Mouse (Mus musculus) thymus, postnatal 10 days (tissue): ENCODE measurements around the gene Hectd1.
A peak's percentile ranks its signal among the peaks of the same experiment; 100 is the strongest.

Experiments
- DNase-seq, 2 experiments: peaks; one replicate each; pipeline ENCODE4 v3.0.0; 2021; ENCODE audit warnings: low spot score in 2 of 2

Hectd1 gene

DNA sequence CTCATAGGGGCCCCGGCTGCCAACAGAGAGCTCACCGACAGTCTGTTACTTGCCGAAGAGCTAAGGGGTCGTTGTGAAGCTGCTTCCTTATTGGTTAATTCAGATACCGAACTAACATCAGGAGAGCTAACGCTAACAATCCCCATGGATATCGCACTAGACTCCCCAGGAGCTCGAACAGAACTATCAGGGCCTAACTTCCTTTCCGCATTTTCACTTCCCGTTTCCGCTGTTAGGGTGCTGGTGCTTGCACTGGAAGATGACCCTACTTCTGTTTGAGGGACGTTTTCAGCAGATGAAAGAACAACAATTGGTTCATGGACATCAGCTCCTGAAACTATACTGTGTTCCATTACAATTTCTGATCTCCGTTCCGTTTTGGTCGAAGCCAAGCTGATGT, 60.6 kb downstream of the Hectd1 start:
- no peak for DNase-seq

- DNase-seq, result no peak
Observed at GRCm38 (mm10) chr12:51767454-51767853, 61.9 kb downstream of the Hectd1 start.

GRCm38 (mm10) chr12:51759374-51759773, 70.0 kb downstream of the Hectd1 start:
- no peak for DNase-seq

- no peak for DNase-seq
Observed at GRCm38 (mm10) chr12:51756599-51756961, 72.8 kb downstream of the Hectd1 start.

DNA sequence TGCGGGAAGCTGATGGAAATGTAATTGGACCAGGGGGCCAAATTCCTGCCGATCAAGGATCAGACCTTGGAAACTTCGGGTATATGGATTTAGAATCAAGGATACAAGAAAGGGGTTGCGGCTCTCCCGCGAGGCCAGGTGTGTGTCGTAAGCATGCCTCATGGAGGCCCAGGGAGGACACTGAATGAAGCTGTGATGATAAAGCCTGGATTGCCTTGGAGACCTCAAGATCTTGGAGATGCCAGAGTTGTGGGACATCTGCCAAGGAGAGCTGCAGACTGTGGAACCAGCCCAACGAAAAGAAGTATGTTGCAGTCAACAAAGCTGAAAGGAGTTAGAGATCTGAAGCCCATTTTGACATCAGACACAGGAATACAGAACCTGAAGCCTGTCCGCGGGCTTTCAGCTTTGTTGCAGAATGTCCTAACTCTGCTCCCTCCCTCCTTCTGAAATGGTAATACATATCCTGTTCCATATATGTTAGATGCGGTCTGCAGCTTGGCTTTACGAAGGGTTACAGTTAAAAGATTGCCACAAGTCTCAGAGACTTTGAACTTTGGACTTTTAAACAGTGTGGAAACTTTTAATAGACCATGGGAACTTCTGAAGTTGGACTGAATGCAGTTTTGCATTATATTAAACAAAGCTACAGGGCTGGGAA, 73.3 kb downstream of the Hectd1 start:
- DNase-seq, result no peak

DNA sequence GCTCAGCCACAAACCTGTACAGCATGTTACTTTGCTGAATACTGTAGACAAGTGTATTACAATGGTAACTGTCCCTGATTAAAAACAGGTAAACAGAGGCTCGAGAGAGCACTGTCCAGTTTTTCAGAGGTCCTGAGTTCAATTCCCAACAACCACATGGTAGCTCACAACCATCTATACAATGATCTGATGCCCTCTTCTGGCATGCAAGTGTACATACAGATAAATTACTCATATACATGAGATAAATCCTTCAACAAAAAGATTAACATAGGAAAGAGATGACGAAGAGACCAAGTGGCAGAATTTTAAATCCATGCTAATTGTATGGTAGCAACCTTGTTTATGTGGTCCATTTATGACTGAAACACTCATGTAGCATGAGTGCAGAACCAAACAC, 82.0 kb downstream of the Hectd1 start:
- DNase-seq, result no peak

DNA sequence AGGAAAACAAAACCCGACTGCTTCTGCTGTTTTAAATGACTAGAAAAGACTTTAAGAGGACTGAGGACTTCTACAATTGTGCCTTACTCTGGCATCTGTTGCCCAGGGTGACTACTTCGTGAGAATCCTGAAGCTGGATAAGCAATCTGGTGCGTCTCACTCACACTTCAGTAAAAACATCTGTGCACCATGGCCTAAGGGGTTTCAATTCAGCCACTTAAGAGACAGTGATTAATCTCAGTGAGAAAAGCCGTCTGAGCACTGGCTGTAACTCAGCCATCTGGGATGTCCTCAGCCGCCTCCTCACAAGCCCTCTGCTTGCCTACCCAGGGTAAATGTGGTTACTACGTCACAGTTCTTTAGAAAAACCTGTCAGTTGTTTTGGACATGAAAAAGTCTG, 84.4 kb downstream of the Hectd1 start:
- no peak for DNase-seq

GRCm38 (mm10) chr12:51741690-51742089, 87.6 kb downstream of the Hectd1 start:
- DNase-seq, result peak; percentile 12 to 54

- no peak for DNase-seq
Observed at GRCm38 (mm10) chr12:51736807-51737206, 92.5 kb downstream of the Hectd1 start.

- DNase-seq, result no peak
Observed at GRCm38 (mm10) chr12:51736381-51736780, 93.0 kb downstream of the Hectd1 start.

- no peak for DNase-seq
Observed at GRCm38 (mm10) chr12:51735840-51736271, 93.5 kb downstream of the Hectd1 start.

GRCm38 (mm10) chr12:51734605-51735211, 94.6 kb downstream of the Hectd1 start:
- DNase-seq, result no peak

- DNase-seq, result no peak
Observed at GRCm38 (mm10) chr12:51729827-51730226, 99.5 kb downstream of the Hectd1 start.

- DNase-seq, result no peak
Observed at GRCm38 (mm10) chr12:51729058-51729457, 100.3 kb downstream of the Hectd1 start.

DNA sequence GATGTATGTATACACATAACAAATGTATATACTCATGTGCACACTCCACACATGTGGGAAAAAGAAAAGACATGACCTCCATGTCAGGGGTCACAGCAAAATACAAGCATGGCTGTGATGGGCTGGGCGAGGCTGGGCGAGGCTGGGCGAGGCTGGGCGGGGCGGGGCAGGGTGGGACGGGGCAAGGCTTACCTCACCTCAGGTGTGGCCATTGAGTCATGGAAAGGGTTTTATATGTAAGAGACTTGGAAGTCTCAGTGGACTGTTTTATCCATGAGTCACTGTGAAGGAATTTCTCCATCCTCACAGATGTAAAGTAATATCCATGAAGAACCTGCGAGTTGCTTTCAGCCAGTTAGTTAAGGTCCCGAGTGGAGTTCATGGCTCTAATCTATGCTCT, 107.5 kb downstream of the Hectd1 start:
- no peak for DNase-seq

DNA sequence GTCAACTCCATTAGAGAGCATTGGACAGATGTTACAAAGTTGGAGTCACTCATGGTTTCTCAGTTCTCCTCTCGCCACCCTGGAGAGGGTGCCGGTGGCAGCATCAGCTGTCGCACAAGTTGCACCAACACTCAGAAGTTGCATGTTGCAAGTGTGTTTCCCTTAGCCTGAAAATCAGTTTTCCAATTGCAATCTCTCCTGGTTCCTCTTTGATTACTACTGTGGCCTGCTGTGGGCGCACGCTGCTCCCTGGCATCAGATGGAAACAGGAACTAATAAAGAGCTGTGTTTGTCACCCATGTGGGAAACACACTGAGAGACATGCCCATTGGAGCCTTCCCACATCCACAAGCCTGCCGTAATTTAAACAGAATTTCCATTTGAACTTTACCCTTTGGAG, 110.7 kb downstream of the Hectd1 start:
- DNase-seq, result no peak

DNA sequence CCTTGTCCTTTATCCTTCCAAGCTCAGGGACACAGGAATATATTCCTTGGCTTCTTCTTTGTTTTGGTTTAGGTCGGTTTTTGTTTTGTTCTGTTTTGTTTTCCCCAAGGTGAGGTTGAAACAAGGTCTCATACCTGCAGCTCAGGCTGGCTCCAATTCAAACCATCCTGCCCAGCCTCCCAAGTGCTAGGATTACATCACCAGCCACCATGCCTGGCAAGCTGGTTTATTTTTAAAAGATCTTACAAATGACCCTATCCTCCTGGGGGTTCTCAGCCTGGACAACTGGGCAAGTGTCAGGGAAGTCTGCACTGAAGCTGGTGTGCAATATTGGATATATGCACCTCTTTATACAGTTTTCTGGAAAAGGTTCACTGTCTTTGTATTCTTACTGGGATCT, 116.7 kb downstream of the Hectd1 start:
- no peak for DNase-seq

DNA sequence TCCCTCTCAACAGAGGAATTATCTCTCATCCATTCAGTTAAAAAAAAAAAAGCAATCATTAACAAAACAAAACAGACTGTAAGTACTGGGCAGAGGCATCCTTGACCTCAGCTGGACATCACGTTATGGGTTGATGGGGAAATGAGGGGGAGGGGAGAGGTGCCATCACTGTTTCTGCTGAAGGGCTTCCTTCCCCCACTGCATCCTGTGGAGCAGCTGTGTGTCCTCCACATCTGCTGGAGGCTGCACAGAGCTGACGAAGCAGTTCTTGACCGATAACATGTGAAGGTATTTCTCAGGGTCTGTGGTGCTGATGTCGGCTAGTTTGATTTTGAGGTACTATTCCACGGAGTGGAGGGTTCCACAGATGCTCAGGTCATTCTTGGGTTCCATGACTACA, 119.2 kb downstream of the Hectd1 start:
- DNase-seq, result no peak

DNA sequence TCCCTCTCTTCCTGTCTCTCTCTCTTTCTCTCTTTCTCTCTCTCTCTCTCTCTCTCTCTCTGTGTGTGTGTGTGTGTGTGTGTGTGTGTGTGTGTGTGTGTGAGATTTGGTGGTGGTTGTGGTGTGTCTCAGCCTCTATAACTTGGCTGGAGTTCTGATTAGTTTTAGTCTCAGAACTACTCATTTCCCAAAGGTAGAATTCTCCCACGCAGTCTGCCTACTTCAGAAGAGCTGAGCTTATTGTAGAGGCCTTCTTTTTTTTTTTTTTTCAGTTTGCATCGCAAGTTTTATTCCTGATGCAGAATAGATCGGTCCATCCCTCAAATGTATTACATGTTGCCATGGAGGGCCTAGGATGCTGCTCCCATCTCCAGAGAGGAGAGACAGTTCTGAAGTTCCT, 119.6 kb downstream of the Hectd1 start:
- no peak for DNase-seq

DNA sequence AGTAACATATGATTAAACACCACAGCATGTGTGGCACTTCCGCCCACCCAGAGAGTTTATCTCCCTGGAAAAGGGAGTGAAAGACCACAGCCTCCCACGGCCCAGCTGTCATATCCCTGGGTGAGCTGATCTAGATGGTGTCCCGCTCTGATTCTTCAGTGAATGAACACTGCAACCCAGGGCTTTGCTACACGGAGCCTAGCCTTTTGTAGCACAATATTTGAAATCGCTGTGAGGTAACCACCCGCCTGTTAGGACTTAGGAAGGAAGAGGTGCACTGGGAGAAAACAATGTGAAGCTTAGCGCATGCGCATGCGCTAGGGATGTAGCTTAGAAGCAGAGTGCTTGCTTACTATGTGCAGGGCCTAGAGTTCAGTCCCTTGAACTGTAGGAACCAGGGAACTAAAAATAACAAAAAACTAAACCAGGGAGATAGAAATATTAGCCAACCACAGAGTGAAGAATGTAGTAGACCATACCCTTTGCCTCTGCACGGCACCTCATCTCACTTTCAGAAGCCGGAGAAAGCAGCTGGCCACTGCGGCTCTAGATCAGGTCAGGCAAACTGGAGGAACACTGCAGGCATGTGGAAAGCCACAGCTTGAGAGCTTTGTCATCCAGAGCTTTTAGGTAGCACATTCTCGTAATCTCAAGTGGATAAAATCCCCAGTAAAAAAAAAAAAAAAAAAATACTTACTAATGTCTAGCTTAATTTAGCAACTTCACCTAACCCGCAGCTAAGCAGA, 120.2 kb downstream of the Hectd1 start:
- DNase-seq, result no peak

GRCm38 (mm10) chr12:51706673-51707235, 122.6 kb downstream of the Hectd1 start:
- DNase-seq, result no peak

GRCm38 (mm10) chr12:51705778-51706177, 123.6 kb downstream of the Hectd1 start:
- DNase-seq, result no peak

- no peak for DNase-seq
Observed at GRCm38 (mm10) chr12:51704572-51704971, 124.8 kb downstream of the Hectd1 start.
